Mouse (Mus musculus) T-cell, adult 2 months (primary cell): Measurements from ENCODE around the gene 4931406P16Rik.

Experiments
- DNase-seq: peaks from one replicate; pipeline ENCODE4 v3.0.0; 2022; ENCODE audit warnings: low spot score

Gene 4931406P16Rik

DNA sequence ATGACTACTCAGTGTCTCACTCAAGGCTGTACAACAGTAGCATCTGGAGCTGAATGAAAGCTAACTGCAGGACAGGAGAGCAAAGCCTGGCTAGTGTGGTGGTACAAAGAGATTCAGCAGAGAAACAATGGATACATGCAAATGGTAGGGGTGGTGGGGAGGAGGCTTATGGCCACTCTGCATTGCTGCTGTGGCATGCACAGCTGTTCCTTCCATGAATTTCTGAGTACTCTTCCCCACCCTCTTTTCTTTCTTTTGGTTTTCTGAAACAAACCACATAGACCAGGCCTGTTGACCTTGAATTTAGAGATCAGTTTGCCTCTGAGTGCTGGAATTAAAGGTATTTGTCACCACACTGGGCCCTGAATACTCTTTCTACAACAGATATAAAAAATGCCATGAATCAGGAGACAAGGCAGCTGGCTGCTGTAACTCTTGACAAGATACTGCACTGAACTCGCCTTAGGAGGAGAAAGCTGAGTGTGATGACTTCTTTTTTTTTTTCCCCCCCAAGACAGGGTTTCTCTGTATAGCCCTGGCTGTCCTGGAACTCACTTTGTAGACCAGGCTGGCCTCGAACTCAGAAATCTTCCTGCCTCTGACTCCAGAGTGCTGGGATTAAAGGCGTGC, 66.4 kb downstream of the 4931406P16Rik start:
- DNase-seq = no peak

DNA sequence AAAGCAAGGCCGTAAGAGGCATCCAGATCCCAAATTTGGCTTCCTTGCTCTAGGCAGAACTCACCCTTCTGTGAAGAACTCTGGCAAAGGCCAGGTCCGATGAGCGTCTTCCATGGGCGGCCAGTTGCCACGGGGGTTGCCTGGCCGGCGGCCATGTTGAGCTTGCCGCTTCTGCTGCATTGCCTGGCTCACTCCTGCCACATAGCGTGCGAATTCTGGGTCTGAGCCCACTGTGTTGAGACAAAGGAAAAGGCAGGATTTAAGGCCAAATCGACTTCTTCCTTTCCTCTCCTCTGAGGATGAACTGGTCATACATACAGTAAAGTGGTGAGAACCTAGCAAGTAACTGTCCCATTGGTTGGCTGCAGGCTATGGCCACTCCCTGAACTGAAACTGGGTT, 71.2 kb downstream of the 4931406P16Rik start:
- no peak for DNase-seq

DNA sequence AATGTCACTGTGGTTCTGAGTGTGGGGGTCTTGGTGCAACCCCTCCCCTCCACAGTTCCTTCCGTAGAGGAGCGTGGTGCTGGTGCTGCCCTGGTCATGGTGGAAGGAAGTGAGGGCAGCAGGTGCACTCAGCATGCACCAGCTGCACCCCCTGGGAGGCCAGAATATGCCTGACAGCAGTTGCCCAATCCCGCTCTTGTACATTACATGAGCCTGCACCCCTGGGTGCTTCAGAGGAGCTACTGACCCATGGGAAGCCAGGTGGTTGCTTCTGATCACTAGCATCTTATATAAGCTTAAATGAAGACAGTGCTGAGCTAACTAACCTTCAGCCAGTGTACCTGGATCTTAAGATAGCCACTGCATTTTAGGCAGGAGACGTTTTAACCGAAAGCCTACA, 75.3 kb downstream of the 4931406P16Rik start:
- no peak for DNase-seq

DNA sequence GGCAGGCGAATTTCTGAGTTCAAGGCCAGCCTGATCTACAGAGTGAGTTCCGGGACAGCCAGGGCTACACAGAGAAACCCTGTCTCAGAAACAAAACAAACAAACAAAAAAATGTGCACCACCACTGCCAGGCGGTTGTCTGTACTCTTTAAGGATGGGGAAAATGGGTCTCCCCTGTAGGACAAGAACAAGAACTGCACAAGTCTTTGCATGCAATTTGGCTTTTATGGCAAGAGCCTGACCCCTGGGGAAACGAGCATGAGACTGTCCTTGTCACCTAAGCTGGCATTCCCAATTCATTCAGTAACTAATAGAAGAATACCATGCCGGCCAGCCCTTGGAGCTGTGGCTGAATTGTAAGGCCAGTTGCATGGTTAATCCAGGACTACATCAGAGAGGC, 77.7 kb downstream of the 4931406P16Rik start:
- no peak for DNase-seq

DNA sequence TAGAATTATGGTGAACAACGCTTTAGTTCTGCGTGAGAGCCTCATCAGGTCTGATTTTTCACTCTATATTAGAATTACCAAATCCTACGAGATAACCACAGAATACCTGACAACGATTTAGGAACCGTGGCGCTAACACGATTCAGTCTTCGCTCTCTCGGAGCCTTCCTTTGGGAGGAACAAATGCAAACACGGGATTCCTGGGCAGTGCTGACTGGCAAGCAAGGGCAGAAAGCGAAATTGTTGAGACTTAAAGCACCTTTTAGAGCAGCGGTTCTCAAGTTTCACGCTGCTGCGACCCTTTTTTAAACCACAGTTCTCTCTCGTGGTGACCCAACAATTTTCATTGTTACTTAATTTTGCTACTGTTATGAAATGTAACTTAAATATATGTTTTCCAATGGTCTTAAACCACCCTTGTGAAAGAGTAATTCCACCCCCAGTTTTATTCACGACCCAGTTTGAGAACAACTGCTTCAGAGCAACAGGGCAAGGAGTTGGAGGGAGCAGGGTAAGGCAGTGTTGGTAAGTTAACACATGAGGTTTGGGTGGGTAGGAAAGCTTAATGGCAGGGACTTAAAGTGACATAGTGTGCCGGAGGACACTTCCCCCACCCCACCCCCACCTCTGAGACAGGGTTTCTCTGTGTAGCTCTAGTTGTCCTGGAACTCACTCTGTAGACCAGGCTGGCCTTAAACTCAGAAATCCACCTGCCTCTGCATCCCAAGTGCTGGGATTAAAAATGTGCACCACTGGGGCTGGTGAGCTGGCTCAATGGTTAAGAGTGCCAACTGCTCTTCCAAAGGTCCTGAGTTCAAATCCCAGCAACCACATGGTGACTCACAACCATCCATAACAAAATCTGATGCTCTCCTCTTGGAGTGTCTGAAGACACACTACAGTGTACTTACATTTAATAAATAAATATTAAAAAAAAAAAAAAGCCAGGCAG, 78.5 kb downstream of the 4931406P16Rik start:
- DNase-seq = no peak

DNA sequence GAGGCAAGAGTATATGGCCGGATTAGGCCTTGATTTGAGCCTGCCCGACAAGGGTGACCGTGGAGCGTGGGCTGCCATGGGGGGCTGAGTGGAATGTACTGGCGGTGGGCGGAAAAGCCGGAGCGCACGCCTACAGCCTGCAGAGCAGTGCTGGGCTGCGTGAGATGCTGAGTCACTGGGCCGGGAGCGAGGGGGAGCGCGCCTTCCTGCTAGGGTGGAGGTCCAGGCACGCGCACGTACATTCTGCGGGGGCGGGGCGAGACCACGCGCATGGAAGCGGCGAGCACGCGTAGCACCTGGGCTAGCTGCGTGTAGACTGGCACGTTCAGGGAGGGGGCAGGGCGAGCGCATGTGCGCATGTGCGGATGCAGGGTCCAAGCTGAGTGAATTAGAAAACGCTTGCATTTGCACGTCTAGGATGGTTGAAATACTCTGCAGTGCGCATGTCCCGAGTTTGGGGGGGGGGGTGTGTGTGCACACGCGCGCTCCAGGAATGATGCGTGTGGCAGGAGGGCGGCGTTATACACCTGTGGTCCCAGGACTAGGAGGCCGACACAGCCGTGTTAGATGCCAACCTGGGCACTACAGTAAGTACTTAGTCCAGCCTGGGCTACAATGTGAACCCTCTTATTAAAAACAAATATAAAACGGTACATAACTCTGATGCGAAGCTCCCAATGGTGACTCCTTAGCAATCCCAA, 79.3 kb downstream of the 4931406P16Rik start:
- peak; percentile 99 for DNase-seq

DNA sequence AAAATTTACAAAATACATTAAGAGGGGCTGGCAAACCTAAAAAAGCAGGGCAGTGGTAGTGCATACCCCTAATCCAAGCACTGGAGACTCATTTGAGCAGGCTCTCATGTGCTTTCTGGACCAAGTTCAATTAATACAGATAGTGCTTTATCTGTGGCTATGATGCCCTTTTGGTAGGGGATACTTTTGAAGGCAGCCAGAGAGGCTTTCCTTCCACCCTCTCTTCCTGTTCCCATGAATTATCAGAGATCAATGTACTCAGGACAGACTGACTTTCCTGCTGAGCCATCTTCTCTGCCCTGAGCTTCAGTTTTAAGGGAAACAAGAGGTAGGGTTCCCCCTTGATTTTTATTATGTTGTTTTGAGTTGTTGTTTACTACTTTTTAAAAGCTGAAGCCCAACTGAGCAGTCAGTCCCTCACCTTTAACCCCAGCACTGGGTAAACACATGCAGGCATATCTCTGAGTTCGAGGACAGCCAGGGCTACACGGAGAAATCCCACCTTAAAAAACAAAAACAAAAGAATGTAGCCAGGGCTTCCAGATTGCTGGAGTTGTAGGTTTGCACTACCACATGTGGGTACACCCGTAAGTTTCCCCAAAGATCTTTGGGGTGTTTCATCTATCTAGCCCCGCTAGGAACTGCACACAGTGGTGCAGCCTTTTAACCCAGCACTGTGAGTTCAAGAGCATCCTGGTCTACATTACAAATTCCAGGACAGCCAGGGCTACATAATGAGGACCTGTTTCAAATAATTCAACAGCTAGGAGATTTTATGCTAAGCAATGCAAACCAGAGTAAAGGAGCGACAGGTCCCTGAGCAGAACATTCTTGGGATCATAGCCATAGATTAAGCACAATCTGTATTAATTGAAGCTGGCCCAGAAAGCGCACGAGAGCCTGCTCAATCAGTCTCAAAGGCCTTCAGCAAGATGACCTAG, 80.3 kb downstream of the 4931406P16Rik start:
- no peak for DNase-seq

DNA sequence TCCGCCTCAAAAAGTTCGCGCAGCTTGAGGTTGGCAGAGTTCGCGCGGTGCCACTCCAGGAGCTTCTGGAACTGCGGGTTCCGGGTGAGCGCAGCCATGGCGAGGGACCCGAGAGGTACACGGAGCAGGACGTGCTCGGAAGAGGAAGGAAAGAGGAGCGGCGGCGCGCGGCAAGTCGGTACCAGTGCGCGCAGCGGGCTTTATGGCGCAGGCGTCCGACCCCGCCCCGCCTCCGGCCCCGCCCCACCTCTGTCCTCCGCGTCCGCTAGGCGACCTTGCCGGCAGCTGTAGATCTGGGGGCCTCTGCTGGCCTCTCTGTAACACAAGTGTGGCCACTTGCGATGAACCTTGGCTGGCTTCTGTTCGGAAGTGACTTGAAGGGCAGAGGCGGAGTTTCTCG, 83.2 kb downstream of the 4931406P16Rik start, which contains the start of gene Gpi1:
Gene Gpi1, minus strand, starts transcription at position 221 of the 400 bp plus-strand sequence.
- DNase-seq = peak; percentile 81

DNA sequence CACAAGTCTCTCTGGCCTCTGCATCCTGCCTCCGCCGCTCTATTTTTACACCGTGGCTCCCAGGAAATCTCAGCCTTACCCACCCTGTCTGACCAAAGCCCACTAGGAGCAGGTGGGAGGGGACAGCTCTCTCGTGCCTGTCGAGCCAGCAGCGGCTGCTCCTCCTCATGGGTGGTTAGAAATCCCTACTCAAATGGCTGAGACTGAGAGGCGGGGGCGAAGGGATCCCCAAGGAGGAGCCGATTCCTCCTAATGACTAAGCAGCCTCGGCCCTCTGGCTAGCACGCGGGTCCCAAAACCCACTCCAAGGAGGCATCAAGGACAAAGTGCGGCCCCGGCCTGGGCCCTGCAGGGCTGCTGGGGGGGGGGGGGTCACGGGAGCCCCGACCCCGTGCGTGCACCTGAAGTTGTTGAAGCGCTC, 83.7 kb downstream of the 4931406P16Rik start:
- peak; percentile 4 for DNase-seq

DNA sequence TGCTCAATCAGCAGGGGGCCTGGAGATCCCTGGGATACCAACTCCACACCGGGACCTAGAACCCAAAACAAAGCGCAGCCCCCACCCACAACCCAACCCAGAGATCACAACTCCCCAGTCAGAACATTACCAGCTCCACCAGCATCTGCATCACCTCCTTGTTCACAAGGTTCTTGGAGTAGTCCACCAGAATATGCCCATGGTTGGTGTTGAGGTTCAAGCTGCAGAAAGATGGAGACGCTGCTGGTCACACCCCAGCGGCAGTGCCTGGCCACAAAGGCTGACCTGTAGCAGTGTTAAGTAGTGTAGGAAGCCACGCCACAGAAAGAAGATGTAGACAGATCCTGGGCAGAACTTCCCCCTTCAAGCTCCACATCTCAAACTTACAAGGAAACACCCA, 84.2 kb downstream of the 4931406P16Rik start:
- DNase-seq = no peak

DNA sequence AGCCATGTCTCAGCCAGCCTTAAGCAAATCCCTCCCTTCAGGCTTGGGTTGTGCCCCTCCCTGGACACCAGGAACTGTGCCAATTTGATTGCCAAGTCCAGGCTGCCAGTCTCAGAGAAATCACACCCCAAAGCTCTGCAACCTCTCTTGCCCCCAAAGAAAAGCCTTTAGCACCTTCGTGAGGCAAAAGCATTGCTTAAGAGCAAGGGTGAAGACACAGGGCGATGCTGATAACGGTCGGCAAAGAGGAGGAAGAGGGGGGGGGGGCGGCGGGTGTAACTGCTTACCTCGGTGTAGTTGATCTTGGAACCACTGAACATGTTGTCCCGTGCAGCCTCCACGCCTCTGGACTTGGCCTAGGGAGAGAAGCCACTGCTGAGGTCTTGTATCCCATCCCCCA, 84.7 kb downstream of the 4931406P16Rik start:
- DNase-seq = no peak

DNA sequence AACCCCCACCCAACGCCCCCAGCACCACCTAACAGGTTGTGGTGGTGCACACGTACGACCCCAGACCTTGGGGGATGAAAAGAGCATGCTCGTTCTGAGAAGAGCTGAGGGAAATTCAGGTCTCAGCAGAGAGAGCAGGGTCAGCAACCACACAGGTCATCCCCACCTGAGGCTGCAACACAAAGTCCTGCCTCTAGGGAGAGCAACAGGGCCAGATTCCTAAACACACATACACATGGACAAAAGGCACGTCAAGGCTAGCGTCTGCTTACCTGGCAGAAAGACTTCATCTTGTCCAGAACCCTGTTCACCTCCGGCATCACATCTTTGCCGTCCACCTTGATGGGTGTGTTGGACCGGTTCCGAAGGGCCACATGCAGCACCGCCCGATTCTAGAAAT, 86.5 kb downstream of the 4931406P16Rik start:
- no peak for DNase-seq

DNA sequence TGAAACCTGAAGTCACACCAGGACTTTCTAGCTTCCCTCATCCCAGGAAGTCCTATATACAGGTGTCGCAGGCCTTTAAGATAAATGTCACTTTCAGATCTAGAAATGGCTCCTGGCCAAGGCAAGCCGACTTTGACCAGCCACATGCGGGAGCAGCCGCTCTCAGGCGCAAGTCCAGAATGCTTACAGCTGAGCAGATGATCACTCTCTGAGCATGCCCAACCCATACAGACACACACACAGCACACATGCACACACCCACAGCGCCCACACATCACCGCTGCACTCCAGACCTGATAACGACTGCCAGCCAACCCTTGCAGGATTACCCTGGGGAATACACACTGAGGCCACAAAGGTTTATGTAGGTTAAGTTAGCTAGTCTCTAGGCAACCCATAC, 87.3 kb downstream of the 4931406P16Rik start:
- no peak for DNase-seq

DNA sequence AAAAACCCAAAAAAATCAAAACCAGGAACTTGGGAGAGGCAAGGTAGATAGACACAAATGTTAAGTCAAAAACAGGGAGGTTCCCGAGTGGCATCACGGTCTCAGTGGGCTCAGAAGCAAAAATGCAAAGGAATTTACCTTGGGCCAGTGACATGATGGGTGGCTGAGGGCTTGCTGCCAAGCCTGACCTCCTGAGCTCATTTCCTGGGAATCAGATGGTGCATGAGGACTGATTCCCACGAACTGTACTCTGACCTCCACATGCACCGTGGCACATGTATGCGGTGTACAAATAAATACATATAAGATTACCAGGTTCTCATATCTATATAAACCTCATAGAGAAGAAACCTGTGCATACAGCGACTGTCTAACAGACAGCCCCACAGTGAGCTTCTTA, 89.0 kb downstream of the 4931406P16Rik start:
- DNase-seq = no peak

DNA sequence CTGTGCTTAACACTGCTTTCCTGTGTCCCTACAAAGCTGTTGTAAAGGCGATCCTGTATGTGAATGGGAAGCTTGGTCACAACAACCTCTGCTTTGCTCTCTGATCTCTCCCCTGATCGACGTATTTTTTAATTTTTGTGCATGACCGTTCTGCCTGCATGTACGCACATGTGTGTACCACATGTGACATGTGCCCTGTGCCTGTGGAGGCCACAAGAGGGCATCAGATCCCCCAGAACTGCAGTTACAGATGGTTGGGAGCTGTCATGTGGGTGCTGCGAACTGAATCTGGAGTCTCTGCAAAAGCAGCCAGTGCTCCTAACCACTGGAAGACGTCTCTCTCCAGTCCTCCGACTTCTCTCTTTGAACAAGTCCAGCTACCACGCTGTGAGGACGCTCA, 91.0 kb downstream of the 4931406P16Rik start:
- no peak for DNase-seq

DNA sequence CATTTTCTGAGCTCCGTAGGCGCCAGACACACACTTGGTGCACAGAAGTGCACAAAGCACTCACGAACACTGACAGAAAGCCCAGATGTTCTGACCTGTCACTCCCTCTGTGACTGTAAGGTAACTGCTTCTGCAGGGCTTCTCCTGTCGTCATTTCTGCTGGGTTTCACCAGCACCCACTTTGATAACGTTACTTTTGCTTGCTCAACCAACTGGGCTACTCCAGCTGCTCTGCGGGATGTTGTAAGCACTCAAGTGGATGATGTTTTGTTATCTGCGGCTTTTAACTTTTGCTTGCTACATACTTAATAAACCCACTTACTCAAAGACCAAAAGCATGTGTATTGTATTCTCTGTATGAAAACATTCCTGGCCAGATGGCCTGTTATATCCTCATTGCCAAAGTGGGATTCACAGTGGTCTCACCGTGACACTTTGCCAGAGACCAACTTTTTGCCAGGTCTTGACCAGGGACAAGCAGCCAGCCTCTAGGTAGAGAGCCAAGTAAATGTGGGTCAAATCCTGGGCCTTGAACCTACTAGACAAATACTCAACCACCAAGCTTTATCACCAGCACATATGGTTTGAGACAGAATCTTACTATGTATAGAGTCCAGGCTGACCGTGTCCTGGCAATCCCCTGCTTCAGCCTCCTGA, 91.6 kb downstream of the 4931406P16Rik start:
- no peak for DNase-seq

DNA sequence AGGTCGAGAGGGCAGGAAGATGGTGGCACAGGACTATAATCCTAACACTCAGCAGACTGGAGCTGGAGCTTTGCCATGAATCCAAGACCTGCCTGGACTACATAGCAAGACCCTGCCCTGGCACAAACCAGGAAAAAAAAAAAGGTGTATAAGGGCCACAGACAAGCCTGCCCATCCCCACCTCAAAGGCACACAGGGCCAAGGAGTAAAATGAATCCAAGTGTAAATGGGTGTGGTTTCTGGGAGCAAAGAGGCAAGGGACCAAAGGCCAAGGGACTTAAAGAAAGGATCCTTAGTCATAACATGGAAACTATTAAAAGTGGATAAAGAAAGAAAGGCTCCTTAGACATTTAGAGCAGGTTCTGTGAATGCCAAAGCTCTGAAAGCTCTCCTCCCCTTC, 94.9 kb downstream of the 4931406P16Rik start:
- DNase-seq = no peak

DNA sequence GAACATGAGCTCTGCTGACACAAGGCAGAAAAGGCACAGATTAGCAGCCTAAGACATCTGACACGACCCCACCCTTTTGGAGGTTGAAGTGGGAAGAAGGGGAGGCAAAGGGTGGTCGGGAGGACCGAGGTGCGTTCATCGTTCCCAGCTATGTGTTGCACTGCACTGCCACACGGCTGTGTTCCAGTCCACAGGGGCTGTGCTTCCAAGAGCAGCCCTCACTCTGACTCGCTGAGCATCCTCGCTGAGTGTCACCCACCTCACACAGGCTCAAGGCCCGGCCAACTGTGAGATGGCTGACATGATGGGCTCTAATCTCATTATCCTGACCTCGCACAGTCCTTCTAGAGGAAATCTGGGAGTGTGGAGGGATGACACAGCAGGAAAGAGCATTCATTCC, 96.9 kb downstream of the 4931406P16Rik start:
- DNase-seq = no peak

DNA sequence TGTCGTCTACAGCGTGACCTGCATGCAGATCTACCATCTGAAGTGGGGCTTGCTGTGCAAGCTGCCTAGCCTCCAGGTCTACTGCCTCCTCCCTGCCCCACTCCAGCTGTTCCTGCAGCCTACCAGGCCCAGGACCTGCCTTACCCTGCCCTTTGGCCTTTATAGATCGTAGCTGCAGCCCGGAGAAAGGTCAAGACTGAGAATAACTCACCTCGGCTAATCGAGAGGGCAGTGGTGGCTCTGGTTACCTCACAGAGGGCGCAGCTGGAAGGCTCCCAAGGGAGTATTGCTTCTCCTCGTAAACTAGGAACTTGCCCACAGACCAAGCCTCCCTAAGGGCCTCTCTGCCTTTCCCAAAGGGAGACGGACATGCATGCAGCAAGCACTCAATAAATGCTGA, 97.9 kb downstream of the 4931406P16Rik start:
- DNase-seq = no peak

DNA sequence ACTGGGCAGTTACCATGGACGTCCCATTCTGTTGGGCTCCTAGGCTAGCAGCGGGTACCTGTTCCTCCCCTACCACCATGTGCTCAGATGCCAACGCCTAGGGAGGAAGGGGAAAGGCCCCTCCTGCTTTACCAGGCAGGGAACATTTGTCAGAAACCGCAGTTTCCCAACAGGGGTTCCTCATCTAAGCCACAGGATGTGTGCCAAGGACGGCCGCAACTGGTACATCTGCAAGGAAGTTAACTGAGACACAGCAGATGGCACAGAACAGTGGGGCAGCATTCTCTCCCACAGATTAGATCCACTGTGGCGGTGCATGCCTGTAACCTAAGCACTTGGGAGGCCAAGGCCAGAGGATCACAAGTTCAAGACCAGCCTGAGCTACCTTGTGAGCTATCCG, 98.7 kb downstream of the 4931406P16Rik start:
- DNase-seq = no peak

DNA sequence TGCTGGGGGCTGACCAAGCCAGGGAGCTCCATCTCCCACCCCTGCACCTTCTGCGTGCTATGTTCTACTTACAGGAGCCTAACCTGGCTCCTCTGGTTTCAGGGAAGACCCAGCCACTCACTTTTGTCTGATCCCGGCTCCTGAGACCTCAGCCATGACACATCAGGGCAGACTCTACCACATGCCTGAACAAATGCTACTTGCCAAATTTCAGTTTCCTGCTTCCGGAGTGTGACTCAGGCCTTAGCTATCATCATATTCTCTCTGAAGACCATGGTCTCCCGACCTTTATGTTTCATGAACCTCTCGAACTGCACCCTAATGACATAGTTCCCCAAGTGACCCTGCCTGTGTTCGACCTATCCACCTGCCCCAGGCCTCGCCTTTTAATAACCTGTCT, 100.1 kb downstream of the 4931406P16Rik start:
- DNase-seq = no peak
